Mouse (Mus musculus) G1E-ER4 (cell line): ENCODE results near the gene Nfib. TPM values are rescaled to one million over a fixed set of nuclear protein-coding genes. Genes with fewer than 3 reads are reported as not detected.

Source experiments
- GATA1 ChIP-seq: IDR thresholded peaks from one replicate; pipeline ENCODE4 v1.8.0; 2012; ENCODE audit warnings: low read length, inconsistent platforms
- polyA plus RNA-seq: library from polyadenylated mRNA; stranded (reverse); fragments of >175 nt; gene quantifications from 2 replicates; pipeline ENCODE4 v1.2.3, GENCODE M21; 2012

Nfib gene
- polyA plus RNA-seq, 1 experiment: not detected

GRCm38 (mm10) chr4:82248031-82248430, 457.5 kb downstream of the Nfib start:
- TF ChIP-seq GATA1: no peak

- TF ChIP-seq GATA1: no peak
Measured at GRCm38 (mm10) chr4:82246290-82246689, 459.3 kb downstream of the Nfib start.

Other genes with a start within 250 kb of the Nfib start
- 2.0 and 3.0 TPM in 2 replicates for gene Zdhhc21, start 154.2 kb upstream of the Nfib start, polyA plus RNA-seq
- gene Cer1, start 179.4 kb upstream of the Nfib start, polyA plus RNA-seq: not detected in 2 replicates